In genomic region chr12:79351461-79351860, GRCm38 (mm10) we compare ENCODE assay signal across 15 mouse cellular contexts.
"Had no signal": no experiment of that assay in that cellular context is flagged by ENCODE, and none has a peak within 500 bp of the region (broad histone marks: within the 10 kb centered on the region; RNA-seq: fewer than 3 reads in every experiment).

No protein-coding gene starts in this region.

- H3K4me2 ChIP-seq: limb, embryonic 15.5 days; liver, embryonic 12.5 days; lung, embryonic 14.5 days; midbrain, embryonic 13.5 days; stomach, embryonic 15.5 days had no signal

- H3K27ac ChIP-seq: kidney, postnatal 0 days; limb, embryonic 15.5 days; liver, embryonic 12.5 days; midbrain, embryonic 13.5 days; stomach, embryonic 15.5 days had no signal

- DNase-seq: kidney, adult 9 months; kidney, postnatal 36 days; layer of hippocampus, adult 9-11 months; layer of hippocampus, postnatal 36 days; lung, embryonic 14.5 days; lung, postnatal 10 days; lung, postnatal 4 days; right cerebral cortex, postnatal 25 days; spleen, adult 18-20 months; thymus, postnatal 4 days had no signal

- H3K4me3 ChIP-seq: limb, embryonic 15.5 days; liver, embryonic 12.5 days; midbrain, embryonic 13.5 days; stomach, embryonic 15.5 days had no signal

- ATAC-seq: liver, embryonic 12.5 days; midbrain, embryonic 13.5 days had no signal

- H3K9ac ChIP-seq: limb, embryonic 15.5 days; liver, embryonic 12.5 days; lung, embryonic 14.5 days; midbrain, embryonic 13.5 days; stomach, embryonic 15.5 days had no signal

- H3K36me3 ChIP-seq: limb, embryonic 15.5 days; liver, embryonic 12.5 days; midbrain, embryonic 13.5 days; stomach, embryonic 15.5 days had no signal

- H3K9me3 ChIP-seq: limb, embryonic 15.5 days; liver, embryonic 12.5 days; midbrain, embryonic 13.5 days; stomach, embryonic 15.5 days had no signal

- H3K27me3 ChIP-seq: limb, embryonic 15.5 days; liver, embryonic 12.5 days; midbrain, embryonic 13.5 days; stomach, embryonic 15.5 days had no signal
